Mouse (Mus musculus) heart, postnatal 10 days (tissue): ENCODE measurements at regions not wholly inside any gene's neighbourhood (a gene's known extent, or its start where the extent isn't known, plus 50 kb on each side); places are given as distances from the start of the nearest gene placed in this dataset.

ENCODE experiments used
- DNase-seq, 2 experiments: peaks; one replicate each; pipeline ENCODE4 v3.0.0; 2021
- intact Hi-C: fragments of 180-260 bp; cut with DNase I; formaldehyde crosslinking; loops from one replicate; pipeline ENCODE4 v1.15.1; 2025

DNA sequence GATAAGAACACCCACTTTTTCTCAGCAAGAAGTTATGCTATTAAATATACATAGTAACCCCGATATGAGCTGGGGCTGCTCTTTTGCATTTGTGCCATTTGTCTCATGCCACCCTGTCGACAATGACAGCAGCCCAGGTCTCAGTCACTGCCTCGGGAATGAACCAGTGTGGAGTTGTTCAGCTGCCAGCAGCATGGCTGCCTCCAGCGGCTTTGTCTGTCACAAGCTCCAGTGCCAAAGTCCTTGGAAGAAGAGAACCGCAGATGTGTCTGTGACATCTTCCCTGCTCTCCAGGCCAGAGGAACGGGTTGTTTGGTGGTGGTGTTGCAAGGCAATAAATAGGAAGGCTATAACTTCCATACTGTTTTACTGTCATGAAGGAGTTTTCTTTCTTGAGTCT is 130.7 kb downstream of the Cep170 start:
- intact Hi-C loops: no loop called here
- DNase-seq: peak; percentile 13 to 34

DNA sequence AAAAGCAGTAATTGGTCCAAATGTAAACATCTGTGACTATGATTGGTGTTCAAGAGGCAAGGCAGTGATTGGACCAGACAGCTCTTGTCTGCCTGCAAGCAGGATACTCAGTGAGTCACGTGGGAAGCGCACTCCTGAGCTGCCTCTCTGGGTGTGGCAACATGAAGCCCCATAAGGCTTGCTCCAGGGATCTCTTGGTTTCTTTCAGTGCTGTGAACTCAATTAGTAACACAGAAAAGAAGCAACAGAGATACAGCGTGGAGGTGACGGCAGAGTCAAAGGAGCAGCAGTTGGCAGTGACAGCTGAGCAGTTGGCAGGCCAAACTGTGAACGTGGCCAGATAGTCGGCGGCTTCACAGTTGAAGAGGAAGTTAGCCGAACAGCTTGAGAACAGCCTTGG is 131.9 kb downstream of the Cep170 start:
- intact Hi-C loops: no loop called here
- peak; percentile 53 to 59 for DNase-seq

DNA sequence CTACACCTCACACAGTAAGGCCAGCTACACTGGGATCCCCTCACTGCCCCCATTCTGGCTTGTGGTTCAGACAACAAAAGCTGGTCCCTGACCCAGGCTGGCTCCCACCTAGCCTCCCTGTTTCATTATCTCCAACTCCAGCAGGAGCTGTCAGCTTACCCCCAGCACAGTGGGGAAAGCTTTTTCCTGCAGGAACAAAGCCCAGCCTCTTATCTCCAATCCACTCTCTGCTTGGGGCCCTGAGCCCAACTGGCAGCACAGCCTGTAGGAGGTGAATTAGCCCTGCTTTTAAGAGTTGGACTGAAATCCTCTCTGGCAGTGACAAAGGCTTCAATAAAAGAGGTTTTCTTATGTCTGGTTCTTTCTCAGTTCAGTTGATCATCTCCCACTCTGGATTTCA is 138.7 kb downstream of the Cep170 start:
- intact Hi-C loops: no loop called here
- peak in 1 of 2 experiments; percentile 27 for DNase-seq

DNA sequence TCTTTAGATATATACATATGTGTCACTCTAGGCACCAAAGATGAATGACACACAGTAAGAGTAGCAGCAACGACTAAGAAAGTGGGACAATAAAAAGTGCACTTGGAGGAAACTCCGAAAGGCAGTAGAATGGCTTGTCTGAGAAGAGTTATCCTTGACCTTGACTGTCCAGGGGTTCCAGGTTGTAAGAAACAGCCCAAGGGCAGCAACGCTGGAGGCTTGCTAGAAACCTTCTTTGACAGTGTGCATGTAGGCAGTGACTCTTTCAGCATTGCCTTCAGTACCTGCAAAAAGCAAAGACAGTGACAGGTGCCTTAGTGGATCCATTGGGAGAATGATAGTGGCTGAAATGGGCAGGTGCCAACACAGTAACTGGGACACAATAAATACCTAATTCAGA is 142.8 kb downstream of the Cep170 start:
- intact Hi-C loops: no loop called here
- no peak for DNase-seq

DNA sequence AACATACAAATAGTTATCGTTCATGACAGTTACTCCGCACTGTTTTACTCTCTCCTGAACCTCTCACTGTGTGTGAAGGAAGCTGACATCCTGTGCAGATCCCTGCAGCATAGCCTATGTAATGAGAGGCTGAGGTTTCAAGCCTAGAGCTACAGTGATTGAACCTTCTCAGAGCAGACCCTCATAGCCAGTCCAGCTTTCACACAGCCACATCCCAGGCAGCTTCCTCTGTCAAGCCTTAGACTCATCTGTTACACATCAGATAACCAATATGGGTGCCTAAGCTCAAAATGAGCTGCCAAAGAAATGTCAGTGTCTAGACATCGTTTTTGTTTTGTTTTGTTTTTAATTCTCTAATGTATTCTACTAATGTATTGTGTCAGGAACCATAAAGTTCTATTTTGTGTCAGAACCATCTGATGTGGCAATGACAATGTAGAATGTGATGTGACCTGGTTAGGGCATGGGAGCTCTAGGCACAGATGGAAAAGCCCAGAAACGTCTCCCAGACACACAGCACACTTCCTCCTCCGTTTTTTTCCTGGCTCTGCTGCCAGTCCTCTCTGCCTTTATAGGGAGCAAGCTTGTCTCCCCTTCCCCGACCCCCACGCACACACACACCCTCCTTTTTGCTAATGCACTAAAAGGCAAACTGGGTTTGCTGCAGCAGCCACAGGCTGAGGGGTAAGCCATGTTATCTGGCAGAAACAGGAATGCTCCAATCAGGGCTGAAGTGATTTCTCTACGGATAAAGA is 146.1 kb downstream of the Cep170 start:
- intact Hi-C loops: no loop called here
- DNase-seq: no peak

DNA sequence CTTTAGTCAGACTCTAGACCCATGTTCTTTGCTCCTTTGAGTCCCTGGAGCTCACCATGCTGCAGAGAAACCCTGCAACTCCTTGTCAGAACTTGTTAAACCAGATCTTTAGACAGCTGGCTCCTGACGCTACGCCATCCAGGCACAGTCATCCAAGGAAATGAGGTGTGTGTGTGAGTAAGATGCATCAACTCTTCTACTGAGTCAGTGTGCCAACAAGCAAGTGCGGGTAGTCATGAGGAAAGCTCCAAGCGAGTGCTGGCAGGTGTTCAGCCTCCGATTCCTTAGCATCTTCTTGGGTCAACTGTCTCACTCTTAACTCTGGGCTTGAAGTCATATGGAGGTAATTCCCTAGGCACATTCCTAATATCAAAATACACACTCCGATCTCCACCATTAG is 153.6 kb downstream of the Cep170 start:
- intact Hi-C loops: no loop called here
- no peak for DNase-seq

DNA sequence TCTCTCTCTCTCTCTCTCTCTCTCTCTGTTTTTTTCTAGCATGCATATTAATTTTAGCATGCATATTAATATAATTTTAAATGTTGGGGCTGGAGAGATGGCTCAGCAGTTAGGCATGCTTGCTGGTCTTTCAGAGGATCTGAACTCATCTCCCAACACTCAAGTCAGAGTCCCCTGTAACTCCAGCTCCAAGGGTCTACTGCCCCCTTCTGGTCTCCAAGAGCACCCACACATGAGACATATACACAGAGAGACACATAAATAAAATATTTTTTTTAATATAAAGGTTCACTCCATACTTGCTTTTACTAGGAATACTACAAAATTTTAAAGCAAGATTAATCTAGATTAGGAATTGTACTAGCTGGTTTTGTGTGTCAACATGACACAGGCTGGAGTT is 155.2 kb downstream of the Cep170 start:
- intact Hi-C loops: no loop called here
- no peak for DNase-seq

DNA sequence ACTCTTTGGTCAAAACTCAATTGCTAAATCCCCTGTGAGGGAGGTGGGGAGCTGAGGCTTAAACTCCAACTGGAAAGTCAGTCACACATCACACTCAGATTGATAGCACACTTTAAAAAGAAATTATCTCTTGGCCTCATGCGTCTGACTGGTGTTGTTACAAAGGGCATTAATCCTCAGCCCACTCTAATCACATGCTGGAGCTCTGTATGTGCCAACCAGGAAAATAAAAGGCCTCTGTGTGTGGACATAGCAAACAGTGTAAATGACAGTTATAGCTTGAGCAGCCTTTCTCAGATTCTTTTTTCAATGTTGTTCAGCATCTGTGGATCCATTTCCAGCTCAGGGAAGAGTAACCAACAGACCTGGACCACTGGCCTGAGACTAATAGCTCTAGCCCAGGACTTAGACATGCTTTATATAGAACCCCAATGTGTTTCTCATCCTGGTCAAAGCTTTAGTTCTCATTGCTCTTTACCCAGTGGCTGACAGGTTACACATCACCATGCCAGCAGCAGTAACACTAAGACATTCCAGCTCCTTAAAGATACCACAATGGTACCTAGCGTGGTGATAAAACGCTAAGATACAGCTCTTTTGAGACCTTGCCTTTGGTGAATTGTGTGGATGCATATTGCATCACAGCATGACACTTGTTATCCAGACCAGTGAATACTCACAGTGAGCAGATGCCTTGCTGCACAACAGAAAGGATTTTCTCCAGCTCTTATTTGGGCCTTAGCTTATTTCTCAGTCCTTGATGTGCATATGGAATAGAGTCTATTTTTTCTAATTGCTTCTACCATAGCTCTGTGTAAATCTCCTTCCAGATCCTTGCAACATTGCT is 158.2 kb downstream of the Cep170 start:
- intact Hi-C loops: no loop called here
- no peak for DNase-seq

DNA sequence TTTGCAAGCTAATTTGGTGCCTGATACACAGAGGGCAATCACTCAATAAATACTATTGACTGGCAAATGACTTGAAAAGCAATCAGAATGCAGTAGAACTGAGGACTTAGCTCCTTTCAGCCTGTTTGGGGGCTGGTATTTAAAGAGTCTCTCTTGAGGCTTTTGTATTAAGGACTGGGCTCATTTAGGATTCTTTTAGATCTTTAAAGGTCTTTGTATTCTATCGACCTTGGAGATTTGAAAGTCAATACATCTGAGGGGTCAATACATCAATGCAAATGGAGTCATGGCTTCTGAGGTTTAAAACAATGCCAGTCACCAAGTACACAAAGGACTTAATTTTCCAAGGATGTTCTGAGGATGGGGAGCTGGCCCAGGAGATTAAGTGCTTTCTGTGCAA is 169.6 kb downstream of the Cep170 start:
- no peak for DNase-seq
- intact Hi-C loops: no loop called here

DNA sequence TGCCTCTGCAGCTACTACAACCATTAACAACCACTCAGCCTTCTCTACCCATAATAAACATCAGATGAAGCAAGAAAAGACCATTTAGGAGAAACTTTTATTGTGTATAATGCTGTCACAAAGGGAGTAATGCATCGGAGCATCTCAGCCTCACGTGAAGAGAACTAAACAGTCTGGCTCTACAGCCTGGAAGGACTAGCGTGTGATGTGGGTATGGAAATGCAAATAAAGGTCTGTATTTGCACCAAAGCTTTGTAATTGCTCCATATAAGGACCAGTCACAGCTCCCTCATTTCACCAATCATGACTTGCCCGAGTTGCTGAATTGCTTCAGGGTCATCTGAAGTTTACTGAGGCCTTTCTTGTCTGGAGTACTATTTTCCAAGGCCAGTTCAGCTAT is 190.7 kb downstream of the Cep170 start:
- DNase-seq: no peak
- intact Hi-C loops: no loop called here

DNA sequence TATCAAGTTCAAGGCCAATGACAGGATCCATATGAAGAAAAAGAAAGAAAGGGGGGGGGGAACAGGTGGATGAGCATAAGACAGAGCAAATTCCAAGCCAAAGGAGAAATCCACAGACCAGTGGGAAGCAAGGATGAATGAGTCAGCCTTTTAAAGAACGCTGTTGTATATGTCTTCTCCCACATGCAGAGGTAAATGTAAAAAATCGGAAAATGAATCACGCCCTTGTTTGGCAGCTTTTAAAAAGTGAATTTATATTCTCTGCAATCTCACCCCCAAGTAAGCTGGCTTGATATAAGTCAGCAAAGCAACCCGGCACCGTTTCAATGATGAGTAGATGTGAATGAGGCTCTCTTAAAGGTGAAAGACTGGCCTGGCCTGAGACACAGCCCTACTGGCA is 191.7 kb downstream of the Cep170 start:
- no peak for DNase-seq
- intact Hi-C loops: no loop called here

DNA sequence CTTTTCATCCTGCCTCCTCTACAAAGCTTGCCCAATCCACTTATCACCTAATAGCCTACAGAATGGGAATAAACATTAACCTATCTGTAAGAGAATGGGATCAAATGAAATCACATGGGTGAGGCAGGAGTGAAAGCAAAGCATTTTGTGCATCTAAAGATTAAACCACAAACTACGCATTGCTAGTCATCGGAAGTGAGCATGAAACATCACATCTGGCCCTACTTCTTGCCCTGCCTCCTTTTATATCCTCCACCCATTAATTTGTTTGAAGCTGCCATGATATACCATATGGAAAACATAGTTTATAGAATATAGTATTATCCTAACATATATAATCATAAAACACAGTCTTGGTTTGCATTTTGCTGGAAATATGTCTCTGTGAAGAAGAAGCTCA is 192.6 kb downstream of the Cep170 start:
- no peak for DNase-seq
- intact Hi-C loops: no loop called here

DNA sequence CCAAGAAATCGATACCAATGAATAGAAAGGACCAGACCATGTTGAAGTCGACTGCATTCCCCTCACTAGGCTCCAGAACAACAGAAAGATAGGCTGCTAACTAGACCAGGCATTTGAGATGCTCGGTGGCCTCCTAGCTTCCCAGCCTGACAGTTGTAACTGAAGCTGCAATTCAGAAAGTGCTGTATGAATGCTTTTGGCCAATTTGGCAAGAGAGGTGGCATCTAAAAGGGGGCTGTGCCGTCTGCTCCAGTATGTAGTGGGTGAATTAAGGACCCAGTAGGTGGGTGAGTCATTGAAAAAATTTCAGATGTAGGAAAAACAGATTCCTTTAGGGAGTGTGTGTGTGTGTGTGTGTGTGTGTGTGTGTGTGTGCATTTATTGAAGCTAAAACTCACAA is 195.0 kb downstream of the Cep170 start:
- no peak for DNase-seq
- intact Hi-C loops: no loop called here

DNA sequence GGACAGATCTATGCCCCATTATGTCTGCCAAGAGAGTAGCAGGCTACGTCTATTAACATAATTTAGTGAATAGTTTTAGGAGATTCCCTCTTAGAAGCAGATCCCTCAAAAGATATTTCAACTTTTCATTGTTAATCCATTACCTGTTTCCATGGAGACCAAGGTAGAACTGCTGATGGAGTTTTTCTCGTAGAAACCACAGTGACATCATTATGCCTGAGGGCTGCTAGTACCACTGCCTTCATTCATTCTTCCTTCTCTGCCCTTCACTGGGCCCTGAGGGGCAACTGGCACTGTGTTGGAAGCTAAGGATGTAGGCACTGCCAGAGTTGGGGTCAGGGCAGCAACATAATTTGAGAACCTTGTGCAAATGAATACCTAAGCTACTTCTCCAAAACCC is 198.2 kb downstream of the Cep170 start:
- intact Hi-C loops: no loop called here
- DNase-seq: no peak

DNA sequence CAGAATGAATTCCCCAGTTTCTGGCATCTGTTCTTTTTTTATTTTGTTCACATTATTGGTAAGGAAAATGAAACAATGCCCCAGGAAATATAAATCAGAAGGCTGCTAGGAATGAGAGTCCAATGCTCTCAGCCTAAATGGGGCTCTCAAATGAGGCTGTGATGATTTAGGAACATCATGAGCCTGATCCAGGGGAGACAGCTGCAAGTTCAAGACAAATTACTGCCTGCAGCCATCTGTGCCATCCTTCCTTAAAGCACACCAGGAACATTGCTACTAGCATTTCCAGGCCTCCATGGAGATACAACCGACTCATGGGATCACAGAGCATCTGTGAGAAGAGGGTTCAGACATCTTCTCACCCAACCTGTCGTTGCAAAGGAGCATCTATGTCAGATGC is 219.6 kb downstream of the Cep170 start:
- intact Hi-C loops: no loop called here
- no peak for DNase-seq

DNA sequence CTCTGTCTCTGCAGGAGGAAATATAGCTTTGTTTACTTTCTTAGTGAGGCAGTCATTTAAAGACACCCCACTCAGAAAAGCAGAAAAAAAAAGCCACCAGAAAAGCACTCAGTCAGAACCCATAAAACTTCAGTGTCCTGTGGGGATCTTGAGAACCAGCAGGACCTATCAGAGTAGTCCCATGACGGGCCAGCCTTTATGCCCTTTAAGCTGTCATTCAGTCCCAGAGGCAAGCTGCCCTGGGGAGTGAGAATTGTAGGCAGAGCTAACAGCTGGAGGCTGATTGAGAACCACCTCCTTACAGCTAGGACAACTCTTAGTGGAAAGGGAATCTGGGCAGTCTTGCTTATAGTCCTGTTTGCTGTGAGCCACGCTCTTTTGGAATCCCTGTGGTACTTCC is 225.7 kb downstream of the Cep170 start:
- intact Hi-C loops: no loop called here
- no peak for DNase-seq

DNA sequence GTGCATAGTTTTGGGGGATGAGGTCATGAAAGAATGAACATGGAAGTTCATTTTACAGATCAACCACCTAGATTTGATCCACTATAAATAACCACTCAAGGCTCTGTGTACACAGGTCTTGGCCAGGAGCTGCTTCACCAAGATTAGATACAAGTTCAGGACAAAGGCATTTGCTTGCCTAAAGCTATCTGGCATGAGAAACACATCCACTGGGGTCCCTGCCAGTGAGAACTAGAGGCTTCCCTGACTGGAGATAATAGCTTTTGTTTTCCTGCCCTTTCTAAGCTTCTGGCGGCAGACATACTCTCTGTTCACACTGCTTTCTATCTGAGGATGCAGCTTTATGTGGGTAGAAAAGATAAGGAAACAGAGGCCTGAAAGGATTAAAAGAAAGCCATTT is 240.2 kb downstream of the Cep170 start:
- DNase-seq: peak; percentile 8 to 11

DNA sequence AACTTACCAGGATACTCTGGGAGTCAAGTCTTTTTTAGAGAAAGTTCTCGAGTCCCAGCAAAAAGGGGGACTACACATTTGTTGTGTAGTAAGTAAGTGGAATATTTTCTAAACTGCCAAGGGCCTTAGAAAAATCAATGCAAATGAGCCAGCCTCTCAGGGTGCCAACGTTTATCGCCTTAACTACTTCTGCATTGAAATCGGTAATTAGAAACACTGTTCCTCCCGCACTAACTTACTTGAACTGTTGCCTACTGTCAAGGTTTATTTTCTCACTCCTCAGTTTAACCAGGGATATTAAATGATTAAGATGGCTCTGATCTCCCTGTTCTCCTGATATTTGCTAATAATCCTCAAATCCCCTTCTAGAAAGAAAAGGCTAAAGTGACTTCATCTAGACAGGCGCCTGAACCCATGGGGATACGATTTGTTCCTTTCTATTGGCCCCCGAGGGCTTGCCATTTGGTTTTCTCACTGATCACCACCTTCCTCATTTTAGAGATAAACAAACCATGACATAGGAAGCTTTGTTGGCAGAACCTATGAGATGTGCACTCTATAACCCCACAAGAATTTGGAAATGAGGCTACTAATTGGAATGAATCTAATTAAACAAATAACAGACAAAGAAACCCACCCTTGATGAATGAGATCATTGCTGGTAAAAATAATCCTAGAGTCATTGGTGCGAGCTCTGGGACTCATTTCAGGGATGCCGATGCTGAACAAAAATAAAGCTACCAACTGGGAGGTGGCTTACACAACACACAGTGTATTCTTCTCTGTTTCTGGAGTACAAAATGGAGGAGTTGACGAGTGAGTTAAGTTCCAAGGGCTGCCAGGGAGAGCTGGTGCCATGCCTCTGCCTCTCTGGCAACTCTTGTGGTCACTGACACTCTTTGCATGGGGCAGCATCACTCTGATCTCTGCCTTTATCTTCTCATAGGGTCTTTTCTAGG is 255.1 kb downstream of the Cep170 start:
- no peak for DNase-seq
- intact Hi-C loops: no loop called here

More for the DNA sequence above, 240.2 kb downstream of the Cep170 start:
- intact Hi-C loops: no loop called here

DNA sequence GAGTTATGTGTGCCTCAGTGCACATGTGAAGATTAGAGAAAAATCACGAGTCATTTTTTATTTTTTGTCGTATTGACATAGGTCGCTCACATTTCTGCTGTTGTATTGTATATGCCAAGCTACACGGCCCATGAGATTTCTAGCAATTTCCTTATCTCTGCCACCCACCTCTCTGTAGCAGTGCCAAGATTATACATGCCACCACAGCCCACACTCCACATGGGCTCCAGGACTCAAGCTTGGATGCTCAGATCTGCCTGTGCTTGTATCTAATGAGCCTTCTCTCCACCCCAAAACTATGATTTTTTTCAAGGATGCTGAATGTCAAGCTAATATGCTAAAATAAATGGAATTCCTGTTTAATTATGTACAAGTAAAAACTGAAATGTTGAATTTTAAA is 259.3 kb upstream of the Pld5 start:
- intact Hi-C loops: no loop called here
- DNase-seq: no peak

DNA sequence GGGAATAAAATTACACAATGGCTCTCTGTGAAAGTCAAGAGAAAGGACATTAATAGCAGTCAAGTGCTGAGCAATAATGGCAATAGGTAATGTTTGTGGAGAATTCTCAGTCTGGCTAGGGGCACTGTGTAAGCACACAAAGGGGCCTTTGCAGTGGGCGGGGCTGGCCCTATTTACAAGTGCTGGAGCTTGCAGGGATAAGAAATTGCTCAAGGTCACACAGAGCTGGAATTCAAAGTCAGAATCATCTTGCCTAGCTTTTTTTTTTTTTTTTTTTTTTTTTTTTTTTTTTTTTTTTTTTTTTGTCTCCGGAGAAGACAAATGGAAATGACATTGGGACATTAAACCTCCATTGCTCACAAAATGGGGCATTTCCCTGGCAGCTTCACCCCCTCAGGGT is 253.9 kb upstream of the Pld5 start:
- DNase-seq: no peak
- intact Hi-C loops: no loop called here

DNA sequence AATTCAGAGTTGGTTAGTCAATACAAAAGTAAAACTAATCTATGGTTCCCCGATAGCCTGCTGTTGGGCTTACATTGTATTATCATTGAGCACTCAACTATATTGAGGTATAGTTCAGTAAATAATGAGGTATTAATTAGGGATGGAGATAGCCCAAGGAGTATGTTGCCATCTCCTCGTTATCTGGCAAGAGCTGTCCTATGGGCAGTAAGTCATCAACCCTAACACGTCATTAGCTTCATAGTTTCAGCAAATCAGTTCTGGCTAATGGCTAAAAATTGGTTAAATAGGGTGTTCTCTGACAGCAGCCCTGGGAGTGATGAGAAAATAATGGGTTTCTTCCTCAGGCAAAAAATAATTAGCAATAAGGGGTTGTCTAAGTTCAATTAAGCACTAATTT is 236.4 kb upstream of the Pld5 start:
- intact Hi-C loops: no loop called here
- DNase-seq: no peak
